Mouse (Mus musculus) MEL (cell line): Measurements from ENCODE around the gene Fhad1. TPM values are rescaled to one million over a fixed set of nuclear protein-coding genes. Genes with fewer than 3 reads are reported as not detected.

ENCODE experiments used
- DNase-seq: peaks from one replicate; pipeline ENCODE4 v3.0.0; 2011; ENCODE audit warnings: low read depth, low spot score
- H3K27ac ChIP-seq: 2 replicates; pipeline ENCODE4 v1.5.1; 2012; ENCODE audit warnings: low read depth, mild to moderate bottlenecking, control low read depth, low read length, moderate library complexity; ENCODE audit not compliant: control insufficient read depth
- H3K27me3 ChIP-seq, 2 experiments: fragments of 150-350 bp in 1 of 2; sonication (generic) in 1 of 2; 2 replicates each; pipeline ENCODE4 v1.6.1; 2012; ENCODE audit warnings: low read length in 2 of 2, mild to moderate bottlenecking in 2 of 2, improper control_type of control experiment in 1 of 2, moderate library complexity in 1 of 2; ENCODE audit not compliant: insufficient read depth in 2 of 2, control insufficient read depth in 1 of 2
- H3K36me3 ChIP-seq, 2 experiments: 2 replicates each; pipeline ENCODE4 v1.6.1; 2012 to 2014; ENCODE audit warnings: low read length in 2 of 2, improper control_type of control experiment in 1 of 2, inconsistent platforms in 1 of 2, mild to moderate bottlenecking in 1 of 2; ENCODE audit not compliant: insufficient read depth in 2 of 2, control insufficient read depth in 1 of 2
- H3K4me1 ChIP-seq, 2 experiments: fragments of 150-350 bp in 1 of 2; sonication (generic) in 1 of 2; 2 replicates each; pipeline ENCODE4 v1.6.1; 2012; ENCODE audit warnings: low read length in 2 of 2, improper control_type of control experiment in 1 of 2, mild to moderate bottlenecking in 1 of 2; ENCODE audit not compliant: insufficient read depth in 2 of 2, control insufficient read depth in 1 of 2
- H3K4me3 ChIP-seq, 2 experiments: fragments of 150-350 bp in 1 of 2; sonication (generic) in 1 of 2; 2 replicates each; pipeline ENCODE4 v1.5.1; 2012; ENCODE audit warnings: low read depth in 2 of 2, low read length in 2 of 2, mild to moderate bottlenecking in 2 of 2, moderate library complexity in 2 of 2, control low read depth in 1 of 2, improper control_type of control experiment in 1 of 2; ENCODE audit not compliant: control insufficient read depth in 1 of 2, insufficient read depth in 1 of 2
- H3K79me2 ChIP-seq: 2 replicates; pipeline ENCODE4 v1.6.1; 2012; ENCODE audit warnings: mild to moderate bottlenecking, low read length, moderate library complexity; ENCODE audit not compliant: control insufficient read depth, poor library complexity, insufficient read depth
- H3K9ac ChIP-seq: 2 replicates; pipeline ENCODE4 v1.6.1; 2012; ENCODE audit warnings: low read depth, mild to moderate bottlenecking, control low read depth, low read length, moderate library complexity; ENCODE audit not compliant: control insufficient read depth, poor library complexity, severe bottlenecking
- H3K9me3 ChIP-seq: fragments of 150-350 bp; sonication (generic); replicated peaks from 2 replicates; pipeline ENCODE4 v1.6.1; 2012; ENCODE audit warnings: mild to moderate bottlenecking, low read length, improper control_type of control experiment, moderate library complexity; ENCODE audit not compliant: insufficient read depth
- BHLHE40 ChIP-seq: IDR thresholded peaks from 2 replicates; pipeline ENCODE4 v1.6.1; 2012; ENCODE audit warnings: low read depth, mild to moderate bottlenecking, inconsistent platforms, low read length, improper control_type of control experiment, borderline replicate concordance
- CHD1 ChIP-seq: IDR thresholded peaks from 2 replicates; pipeline ENCODE4 v1.6.1; 2012; ENCODE audit warnings: low read depth, mild to moderate bottlenecking, inconsistent platforms, low read length, improper control_type of control experiment
- CHD2 ChIP-seq: IDR thresholded peaks from 2 replicates; pipeline ENCODE4 v1.6.1; 2011; ENCODE audit warnings: low read length, improper control_type of control experiment
- E2F4 ChIP-seq: IDR thresholded peaks from 2 replicates; pipeline ENCODE4 v1.6.1; 2011; ENCODE audit warnings: low read depth, low read length, improper control_type of control experiment, borderline replicate concordance
- ELF1 ChIP-seq: IDR thresholded peaks from 2 replicates; pipeline ENCODE4 v1.6.1; 2014; ENCODE audit warnings: low read depth, mild to moderate bottlenecking, inconsistent platforms, low read length, improper control_type of control experiment, moderate library complexity
- EP300 ChIP-seq, 2 experiments: IDR thresholded peaks; 2 replicates each; pipeline ENCODE4 v1.6.1; 2011; ENCODE audit warnings: improper control_type of control experiment in 2 of 2, low read length in 2 of 2, low read depth in 1 of 2, mild to moderate bottlenecking in 1 of 2
- ETS1 ChIP-seq: IDR thresholded peaks from 2 replicates; pipeline ENCODE4 v1.6.1; 2012; ENCODE audit warnings: low read depth, mild to moderate bottlenecking, inconsistent platforms, low read length, improper control_type of control experiment, moderate library complexity
- GABPA ChIP-seq: IDR thresholded peaks from 2 replicates; pipeline ENCODE4 v1.6.1; 2012; ENCODE audit warnings: low read depth, mild to moderate bottlenecking, inconsistent platforms, low read length, improper control_type of control experiment, moderate library complexity
- GATA1 ChIP-seq: IDR thresholded peaks from 2 replicates; pipeline ENCODE4 v1.6.1; 2011; ENCODE audit warnings: low read depth, low read length, improper control_type of control experiment
- HCFC1 ChIP-seq: IDR thresholded peaks from 2 replicates; pipeline ENCODE4 v1.6.1; 2012; ENCODE audit warnings: low read depth, mild to moderate bottlenecking, inconsistent platforms, low read length, improper control_type of control experiment, moderate library complexity
- JUND ChIP-seq: IDR thresholded peaks from 2 replicates; pipeline ENCODE4 v1.6.1; 2011; ENCODE audit warnings: low read depth, mild to moderate bottlenecking, improper control_type of control experiment, low read length
- MAFK ChIP-seq: IDR thresholded peaks from 2 replicates; pipeline ENCODE4 v1.6.1; 2011; ENCODE audit warnings: low read depth, mild to moderate bottlenecking, low read length, improper control_type of control experiment, borderline replicate concordance
- MAX ChIP-seq: IDR thresholded peaks from 2 replicates; pipeline ENCODE4 v1.6.1; 2011; ENCODE audit warnings: low read length, improper control_type of control experiment
- MAZ ChIP-seq: IDR thresholded peaks from 2 replicates; pipeline ENCODE4 v1.6.1; 2012; ENCODE audit warnings: low read depth, mild to moderate bottlenecking, inconsistent platforms, low read length, improper control_type of control experiment
- MEF2A ChIP-seq: IDR thresholded peaks from 2 replicates; pipeline ENCODE4 v1.6.1; 2014; ENCODE audit warnings: low read depth, mild to moderate bottlenecking, inconsistent platforms, low read length, improper control_type of control experiment; ENCODE audit not compliant: poor library complexity, insufficient replicate concordance, severe bottlenecking; ENCODE audit errors: extremely low read depth
- MXI1 ChIP-seq: IDR thresholded peaks from 2 replicates; pipeline ENCODE4 v1.6.1; 2011; ENCODE audit warnings: mild to moderate bottlenecking, low read depth, low read length, improper control_type of control experiment
- MYB ChIP-seq: IDR thresholded peaks from 2 replicates; pipeline ENCODE4 v1.6.1; 2011; ENCODE audit warnings: mild to moderate bottlenecking, low read depth, low read length, improper control_type of control experiment
- POLR2AphosphoS2 ChIP-seq: IDR thresholded peaks from 2 replicates; pipeline ENCODE4 v1.6.1; 2011; ENCODE audit warnings: low read length, improper control_type of control experiment
- RCOR1 ChIP-seq: IDR thresholded peaks from 2 replicates; pipeline ENCODE4 v1.6.1; 2012; ENCODE audit warnings: low read depth, mild to moderate bottlenecking, inconsistent platforms, low read length, improper control_type of control experiment
- USF1 ChIP-seq: IDR thresholded peaks from 2 replicates; pipeline ENCODE4 v1.6.1; 2014; ENCODE audit warnings: low read depth, mild to moderate bottlenecking, inconsistent platforms, low read length, improper control_type of control experiment, moderate library complexity
- USF2 ChIP-seq, 2 experiments: IDR thresholded peaks; 2 replicates each; pipeline ENCODE4 v1.6.1; 2011 to 2012; ENCODE audit warnings: improper control_type of control experiment in 2 of 2, low read length in 2 of 2, borderline replicate concordance in 1 of 2, inconsistent platforms in 1 of 2, low read depth in 1 of 2, mild to moderate bottlenecking in 1 of 2; ENCODE audit not compliant: insufficient read depth in 1 of 2
- ZKSCAN1 ChIP-seq: IDR thresholded peaks from 2 replicates; pipeline ENCODE4 v1.6.1; 2012; ENCODE audit warnings: low read depth, mild to moderate bottlenecking, inconsistent platforms, low read length, improper control_type of control experiment, moderate library complexity
- polyA plus RNA-seq, 2 experiments: library from polyadenylated mRNA; stranded (reverse) in 1 of 2; unstranded in 1 of 2; fragments of >175 nt in 1 of 2; fragments of >200 nt in 1 of 2; gene quantifications; 2 replicates each; pipeline versions ENCODE4 v1.2.1 to v1.2.4; 2012; ENCODE audit warnings: low replicate concordance in 2 of 2, low read depth in 1 of 2; ENCODE audit not compliant: insufficient read length in 2 of 2, insufficient read depth in 1 of 2, missing spikeins in 1 of 2
- total RNA-seq: library from RNA; depleted of rRNA; stranded (reverse); fragments of 300-350 nt; gene quantifications from 2 replicates; pipeline ENCODE4 v1.2.3, GENCODE M21; 2012

The Fhad1 gene
- total and polyA plus RNA-seq, 3 experiments = not detected

GRCm38 (mm10) chr4:141952114-141952513 lies 62.8 kb downstream of the Fhad1 start:
- Histone ChIP-seq H3K27ac (no peak overlapping the region), H3K9me3 (no peaks in the 10 kb centered on the region), H3K36me3 (no peaks in the 10 kb centered on the region), H3K4me1 (no peaks in the 10 kb centered on the region), H3K4me3 (no peak overlapping the region), H3K27me3 (no peaks in the 10 kb centered on the region), H3K9ac (no peak overlapping the region), H3K79me2 (no peaks in the 10 kb centered on the region)
- TF ChIP-seq HCFC1 (no peak), MYB (no peak), ETS1 (no peak), MXI1 (no peak), BHLHE40 (no peak), ZKSCAN1 (no peak), USF1 (no peak), EP300 (IDR thresholded peaks at IDR 0.05; ENCODE audit: low read depth in 1 of 2, low read length in 2 of 2) (no peak), GABPA (no peak), RCOR1 (no peak), CHD1 (no peak), MAFK (no peak), POLR2AphosphoS2 (no peak), MAX (no peak), USF2 (IDR thresholded peaks at IDR 0.05; ENCODE audit: borderline replicate concordance in 1 of 2, insufficient read depth in 1 of 2, low read depth in 1 of 2, low read length in 2 of 2) (no peak), CHD2 (no peak), ELF1 (no peak)
- no peak for DNase-seq

GRCm38 (mm10) chr4:141949436-141949835 lies 65.4 kb downstream of the Fhad1 start:
- Histone ChIP-seq H3K36me3 (no peaks in the 10 kb centered on the region), H3K27me3 (no peaks in the 10 kb centered on the region), H3K4me3 (no peak overlapping the region), H3K4me1 (no peaks in the 10 kb centered on the region), H3K79me2 (no peaks in the 10 kb centered on the region), H3K27ac (no peak overlapping the region), H3K9ac (no peak overlapping the region), H3K9me3 (no peaks in the 10 kb centered on the region)
- DNase-seq = no peak
- TF ChIP-seq MAFK = no peak
- TF ChIP-seq MEF2A = no peak
- no peak for TF ChIP-seq CHD1
- no peak for TF ChIP-seq GATA1
- TF ChIP-seq JUND = no peak
- TF ChIP-seq CHD2 = no peak
- TF ChIP-seq E2F4 = no peak
- no peak for TF ChIP-seq MAZ
- no peak for TF ChIP-seq USF2 (IDR thresholded peaks at IDR 0.05; ENCODE audit: borderline replicate concordance in 1 of 2, insufficient read depth in 1 of 2, low read depth in 1 of 2, low read length in 2 of 2)
- no peak for TF ChIP-seq MAX
- TF ChIP-seq POLR2AphosphoS2 = no peak
